Mouse (Mus musculus) hindbrain, embryonic 16.5 days (tissue): ENCODE measurements around the gene Rapgef6. TPM values are rescaled to one million over a fixed set of nuclear protein-coding genes. Genes with fewer than 3 reads are reported as not detected.
A peak's percentile ranks its signal among the peaks of the same experiment; 100 is the strongest.
"Not testable (repeated sequence)": the region's sequence is repeated elsewhere in the genome, so short reads cannot be mapped to it uniquely, and the experiment has no call there.

Source experiments
- ATAC-seq: fragments of 200-750 bp; cut with Nextera tagmentation; 2 replicates; pipeline ENCODE4 v1.8.0; 2017; ENCODE audit warnings: moderate TSS enrichment, moderate library complexity
- H3K27ac ChIP-seq: fragments of 300-500 bp; sonication (generic); 2 replicates; pipeline ENCODE4 v1.5.1; 2014; ENCODE audit warnings: low read depth, mild to moderate bottlenecking, control low read depth, low read length, moderate library complexity
- H3K27me3 ChIP-seq: fragments of 300-500 bp; sonication (generic); replicated peaks from 2 replicates; pipeline ENCODE4 v1.6.1; 2014; ENCODE audit warnings: low read length; ENCODE audit not compliant: control insufficient read depth, insufficient read depth
- H3K36me3 ChIP-seq: fragments of 300-500 bp; sonication (generic); 2 replicates; pipeline ENCODE4 v1.6.1; 2014; ENCODE audit warnings: mild to moderate bottlenecking, low read length, moderate library complexity, mixed read lengths; ENCODE audit not compliant: control insufficient read depth, insufficient read depth
- H3K4me1 ChIP-seq: fragments of 300-500 bp; sonication (generic); 2 replicates; pipeline ENCODE4 v1.6.1; 2014; ENCODE audit warnings: low read depth, low read length; ENCODE audit not compliant: control insufficient read depth, insufficient read depth
- H3K4me2 ChIP-seq: fragments of 300-500 bp; sonication (generic); 2 replicates; pipeline ENCODE4 v1.6.1; 2014; ENCODE audit warnings: mild to moderate bottlenecking, low read length, control low read depth, moderate library complexity
- H3K4me3 ChIP-seq: fragments of 300-500 bp; sonication (generic); 2 replicates; pipeline ENCODE4 v1.5.1; 2014; ENCODE audit warnings: mild to moderate bottlenecking, low read length, control low read depth, moderate library complexity
- H3K9ac ChIP-seq: fragments of 300-500 bp; sonication (generic); 2 replicates; pipeline ENCODE4 v1.6.1; 2014; ENCODE audit warnings: low read depth, mild to moderate bottlenecking, control low read depth, low read length, moderate library complexity
- H3K9me3 ChIP-seq: fragments of 300-500 bp; sonication (generic); 2 replicates; pipeline ENCODE4 v1.6.1; 2014; ENCODE audit warnings: mild to moderate bottlenecking, low read length, moderate library complexity; ENCODE audit not compliant: control insufficient read depth
- WGBS: fragments of 180-500 bp; shearing (Covaris S2); extraction: QIAGEN DNeasy Blood & Tissue Kit; methylation state at CpG from one replicate; pipeline ENCODE4 v1.1.7; 2014; 5-methylcytosine and 5-hydroxymethylcytosine counted together
- polyA plus RNA-seq: library from polyadenylated mRNA; unstranded; fragments of >200 nt; fragmentation: Nextera tagmentation; extraction: Ambion mirVana; gene quantifications from 2 replicates; pipeline ENCODE4 v1.2.1, GENCODE M21; 2015

Gene Rapgef6
- polyA plus RNA-seq, 1 experiment from 2014 or later = 37.4 TPM

DNA sequence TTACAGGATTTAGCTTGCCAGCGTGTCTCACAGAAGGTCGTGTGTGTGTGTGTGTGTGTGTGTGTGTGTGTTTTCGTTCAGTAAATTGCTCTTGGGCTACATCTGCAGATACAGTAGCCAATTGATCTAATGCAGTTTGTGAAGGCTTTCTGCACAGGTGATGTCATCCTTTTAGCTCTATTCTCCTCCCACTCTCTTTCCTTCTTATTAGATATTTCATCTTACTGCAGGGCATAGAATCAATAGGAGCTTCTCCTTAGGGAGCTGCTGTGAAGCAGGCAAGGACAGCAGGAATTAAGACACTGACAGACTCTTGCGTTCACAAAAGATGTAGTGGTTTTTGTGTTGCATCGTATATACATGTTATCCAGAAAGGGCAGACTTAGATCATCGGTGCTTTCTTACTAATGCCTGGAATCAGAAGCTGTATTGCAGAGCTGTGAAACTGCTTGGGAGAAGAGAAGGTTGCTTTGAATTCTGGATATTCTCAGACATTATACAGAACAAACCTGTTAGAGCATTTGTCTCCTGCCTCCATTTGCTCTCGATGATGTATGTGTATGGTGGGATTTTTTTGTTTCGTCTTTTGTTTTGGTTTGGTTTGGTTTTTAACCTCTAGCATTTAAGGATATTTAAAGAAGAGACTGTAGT is 73.4 kb downstream of the Rapgef6 start:
- WGBS = 49% methylated on average over 8 of the region's 8 CpGs
- Histone ChIP-seq H3K9me3 (no peaks in the 10 kb centered on the region), H3K27ac (peak overlapping the region; percentile 82), H3K4me3 (peak overlapping the region; percentile 41), H3K4me2 (peak overlapping the region; percentile 47), H3K27me3 (no peaks in the 10 kb centered on the region), H3K9ac (peak overlapping the region; percentile 65), H3K4me1 (no peaks in the 10 kb centered on the region; the same call in 1 of the 2 replicates), H3K36me3 (no peaks in the 10 kb centered on the region)
- ATAC-seq = peak; percentile 84

DNA sequence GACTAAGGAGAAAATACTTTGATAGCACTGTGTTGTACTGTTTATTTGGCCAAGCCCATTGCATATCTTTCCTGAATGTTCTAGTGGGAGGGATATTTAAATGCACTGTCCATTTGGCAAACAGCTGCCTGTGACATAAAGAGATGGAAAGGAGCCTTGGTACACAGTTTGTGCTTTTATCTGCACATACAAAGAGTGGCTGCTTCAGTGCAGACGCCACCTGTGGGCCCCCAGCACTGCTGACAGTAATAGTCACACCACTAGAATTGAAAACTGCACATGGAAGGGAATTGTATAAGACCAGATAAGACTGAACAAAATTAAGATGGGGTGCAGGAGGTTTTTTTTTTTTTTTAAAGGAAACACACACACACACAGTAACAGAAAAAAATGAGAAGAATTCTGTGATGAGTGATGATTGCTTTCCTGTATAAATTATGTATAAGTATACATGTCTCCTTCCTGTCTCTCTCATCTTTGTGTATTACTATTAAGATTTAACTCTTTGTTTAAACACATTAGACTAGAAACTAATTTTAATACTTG is 75.3 kb downstream of the Rapgef6 start:
- Histone ChIP-seq H3K4me2 (peak overlapping the region; percentile 44), H3K9ac (no peak overlapping the region), H3K9me3 (no peaks in the 10 kb centered on the region), H3K27ac (no peak overlapping the region), H3K36me3 (no peaks in the 10 kb centered on the region), H3K4me3 (peak overlapping the region; percentile 35), H3K27me3 (no peaks in the 10 kb centered on the region), H3K4me1 (no peaks in the 10 kb centered on the region; the same call in 1 of the 2 replicates)
- no peak for ATAC-seq
- 41% methylated on average over 1 of the region's 1 CpGs for WGBS

DNA sequence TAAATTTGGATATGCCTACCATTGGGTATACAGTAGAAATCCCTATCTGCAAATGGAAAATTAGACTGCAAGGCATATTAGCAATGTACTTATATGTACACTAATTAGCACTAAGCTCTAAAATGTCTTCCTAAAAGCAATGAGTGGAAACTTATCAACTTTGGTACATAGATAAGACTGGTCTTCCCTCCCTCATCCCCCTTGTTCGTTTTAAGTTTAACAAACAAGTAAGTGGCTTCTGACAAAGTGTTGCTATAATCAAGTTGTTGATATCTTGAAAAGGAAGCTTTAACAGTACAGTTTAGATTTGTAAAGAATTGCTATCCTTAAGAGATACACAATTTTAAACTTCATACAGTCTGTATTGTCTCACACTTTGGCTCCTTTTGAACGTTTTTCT is 78.5 kb downstream of the Rapgef6 start:
- no peaks in the 10 kb centered on the region for H3K36me3 ChIP-seq
- H3K9me3 ChIP-seq = no peaks in the 10 kb centered on the region
- ATAC-seq = no peak
- H3K4me3 ChIP-seq = no peak overlapping the region
- H3K4me2 ChIP-seq = no peak overlapping the region
- WGBS = 89% methylated on average over 2 of the region's 2 CpGs
- no peak overlapping the region for H3K9ac ChIP-seq
- no peaks in the 10 kb centered on the region for H3K4me1 ChIP-seq
- H3K27ac ChIP-seq = no peak overlapping the region
- no peaks in the 10 kb centered on the region for H3K27me3 ChIP-seq

DNA sequence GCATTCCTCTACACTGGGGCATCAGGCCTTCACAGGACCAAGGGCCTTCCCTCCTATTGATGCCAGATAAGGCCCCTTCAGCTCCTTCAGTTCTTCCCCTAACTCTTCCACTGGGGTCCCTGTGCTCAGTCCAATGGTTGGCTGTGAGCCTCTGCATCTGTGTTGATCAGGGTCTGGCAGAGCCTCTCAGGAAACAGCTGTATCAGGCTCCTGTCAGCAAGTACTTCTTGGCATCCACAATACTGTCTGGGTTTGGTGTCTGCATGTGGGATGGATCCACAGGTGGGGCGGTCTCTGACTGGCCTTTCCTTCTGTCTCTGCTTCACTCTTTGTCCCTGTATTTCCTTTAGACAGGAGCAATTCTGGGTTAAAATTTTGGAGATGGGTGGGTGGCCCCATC is 80.1 kb downstream of the Rapgef6 start:
- not testable (repeated sequence) for H3K9me3 ChIP-seq, H3K4me3 ChIP-seq, H3K27ac ChIP-seq, H3K4me1 ChIP-seq, H3K4me2 ChIP-seq, H3K9ac ChIP-seq, H3K36me3 ChIP-seq, ATAC-seq, H3K27me3 ChIP-seq
- WGBS = 95% methylated on average over 1 of the region's 1 CpGs

DNA sequence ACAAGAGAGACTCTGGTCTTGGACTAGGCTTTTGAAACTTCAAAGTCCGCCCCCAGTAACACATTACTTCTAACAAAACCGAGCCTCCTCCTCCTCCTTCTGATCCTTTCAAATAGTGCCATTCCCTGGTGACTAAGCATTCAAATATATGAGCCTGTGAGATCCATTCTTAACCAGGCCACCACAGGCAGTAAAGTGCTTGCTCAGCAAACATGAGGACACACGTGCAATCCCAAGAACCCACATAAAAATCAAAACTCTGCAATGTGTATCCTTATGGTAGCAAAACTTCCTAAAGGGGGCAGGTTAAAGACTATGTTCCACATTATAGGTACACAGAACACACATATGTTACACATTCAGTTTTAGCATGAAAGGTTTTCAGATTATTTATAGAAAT is 81.8 kb downstream of the Rapgef6 start:
- Histone ChIP-seq H3K9ac (no peak overlapping the region), H3K27me3 (no peaks in the 10 kb centered on the region), H3K27ac (no peak overlapping the region), H3K4me2 (no peak overlapping the region), H3K9me3 (no peaks in the 10 kb centered on the region), H3K36me3 (no peaks in the 10 kb centered on the region), H3K4me1 (no peaks in the 10 kb centered on the region), H3K4me3 (no peak overlapping the region)
- no peak for ATAC-seq
- WGBS = 73% methylated on average over 3 of the region's 3 CpGs

DNA sequence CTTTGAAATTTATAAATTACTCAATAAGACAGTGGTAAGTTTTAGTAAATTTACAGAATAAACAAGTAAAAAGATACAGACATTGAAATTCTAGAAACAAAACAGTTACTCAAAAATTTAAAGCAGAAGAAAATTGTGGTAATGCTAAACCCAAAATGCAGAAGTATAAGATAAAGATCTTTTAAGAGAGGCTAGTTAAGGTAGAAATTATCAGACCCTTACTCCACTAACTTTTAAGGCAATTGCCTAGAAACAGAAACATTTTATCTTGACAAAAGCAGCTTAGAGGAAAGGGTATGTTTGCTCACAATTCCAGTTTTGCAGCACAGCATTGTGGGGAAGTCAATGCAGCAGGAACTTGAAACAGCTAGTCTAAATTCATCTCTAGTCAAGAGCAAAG is 91.0 kb downstream of the Rapgef6 start:
- H3K4me3 ChIP-seq = no peak overlapping the region
- H3K4me2 ChIP-seq = no peak overlapping the region
- no peaks in the 10 kb centered on the region for H3K36me3 ChIP-seq
- no peak overlapping the region for H3K27ac ChIP-seq
- no peak for ATAC-seq
- no peaks in the 10 kb centered on the region for H3K9me3 ChIP-seq
- no peaks in the 10 kb centered on the region for H3K27me3 ChIP-seq
- no peak overlapping the region for H3K9ac ChIP-seq
- H3K4me1 ChIP-seq = no peaks in the 10 kb centered on the region

DNA sequence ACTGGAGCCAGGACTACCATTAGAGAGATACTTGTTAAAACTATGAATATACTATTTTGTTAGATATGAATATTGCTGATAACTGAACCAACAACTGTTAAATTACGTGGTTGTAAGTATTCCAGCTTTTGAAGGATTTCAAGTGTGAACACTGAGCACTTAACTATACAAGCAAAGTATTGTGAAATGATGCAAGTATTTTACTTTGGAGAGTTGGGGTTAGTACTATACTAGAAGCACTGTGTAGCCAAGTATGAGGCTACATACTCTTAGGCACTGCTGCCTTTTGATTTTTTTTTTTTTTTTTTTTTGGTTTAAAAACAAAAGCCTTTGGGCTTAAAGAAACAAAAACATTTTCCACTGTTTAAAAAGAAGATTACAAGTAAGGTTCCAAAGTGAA is 91.9 kb downstream of the Rapgef6 start:
- 100% methylated on average over 1 of the region's 1 CpGs for WGBS
- H3K27ac ChIP-seq = no peak overlapping the region
- H3K36me3 ChIP-seq = no peaks in the 10 kb centered on the region
- no peaks in the 10 kb centered on the region for H3K4me1 ChIP-seq
- H3K4me2 ChIP-seq = no peak overlapping the region
- H3K27me3 ChIP-seq = no peaks in the 10 kb centered on the region
- no peak overlapping the region for H3K9ac ChIP-seq
- no peaks in the 10 kb centered on the region for H3K9me3 ChIP-seq
- no peak overlapping the region for H3K4me3 ChIP-seq
- ATAC-seq = no peak

DNA sequence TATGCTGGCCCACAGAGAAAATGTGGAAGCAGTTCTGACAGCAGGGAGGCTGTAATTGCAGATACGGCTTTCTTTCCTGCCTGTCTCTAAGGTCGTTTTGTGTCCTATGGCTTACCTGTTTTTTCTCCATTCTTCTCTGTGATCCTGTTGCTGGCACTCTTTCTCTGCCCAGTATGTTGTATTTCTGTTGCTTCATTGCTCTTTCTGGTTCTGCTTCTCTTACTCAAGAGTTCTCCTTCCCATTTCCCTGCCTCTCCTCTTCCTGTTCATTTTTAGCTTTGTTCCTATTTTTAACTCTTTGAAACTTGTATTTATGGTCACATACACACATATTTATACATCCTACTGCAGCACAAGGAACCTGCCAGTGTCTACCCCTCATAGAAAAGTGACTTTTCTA is 96.2 kb downstream of the Rapgef6 start:
- H3K9ac ChIP-seq = no peak overlapping the region
- WGBS = 54% methylated on average over 2 of the region's 2 CpGs
- no peak overlapping the region for H3K27ac ChIP-seq
- H3K4me1 ChIP-seq = no peaks in the 10 kb centered on the region
- no peak overlapping the region for H3K4me3 ChIP-seq
- ATAC-seq = no peak
- H3K4me2 ChIP-seq = no peak overlapping the region
- H3K9me3 ChIP-seq = no peaks in the 10 kb centered on the region
- peaks cover 2% of the 10 kb centered on the region; the same call in 1 of the 2 replicates for H3K36me3 ChIP-seq
- H3K27me3 ChIP-seq = no peaks in the 10 kb centered on the region

DNA sequence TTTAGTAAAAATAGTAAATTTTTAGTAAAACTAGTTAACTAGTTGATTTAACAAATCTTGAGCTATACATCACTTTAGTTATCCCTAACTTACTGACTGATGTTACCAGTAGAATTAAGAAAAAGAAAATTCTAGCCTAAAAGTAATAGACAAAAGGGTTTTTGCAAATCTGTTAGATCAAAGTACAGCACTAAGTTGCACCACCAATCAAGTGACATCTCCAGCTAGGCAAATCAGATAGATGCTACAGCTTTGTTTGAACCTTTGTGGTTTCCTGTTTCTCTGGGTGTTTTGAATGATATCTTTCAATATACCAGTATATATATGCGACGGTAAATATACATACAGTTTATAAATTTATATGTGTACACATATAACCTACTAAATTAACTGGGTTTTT is 99.1 kb downstream of the Rapgef6 start:
- no peaks in the 10 kb centered on the region for H3K9me3 ChIP-seq
- H3K27ac ChIP-seq = no peak overlapping the region
- ATAC-seq = no peak
- no peak overlapping the region for H3K4me2 ChIP-seq
- H3K36me3 ChIP-seq = peaks cover 2% of the 10 kb centered on the region; the same call in 1 of the 2 replicates
- 97% methylated on average over 2 of the region's 2 CpGs for WGBS
- H3K4me3 ChIP-seq = no peak overlapping the region
- H3K27me3 ChIP-seq = no peaks in the 10 kb centered on the region
- no peak overlapping the region for H3K9ac ChIP-seq
- no peaks in the 10 kb centered on the region for H3K4me1 ChIP-seq
